Mouse (Mus musculus) adrenal gland, postnatal 36 days (tissue): ENCODE data around the gene Tuba4a. TPM values are rescaled to one million over a fixed set of nuclear protein-coding genes. Genes with fewer than 3 reads are reported as not detected.

Source experiments
- microRNA-seq: library from miRNA; unstranded; fragments of <30 nt; microRNA quantifications from one replicate; pipeline ENCODE4 v1.2.0, GENCODE M21; 2021
- total RNA-seq, 2 experiments: library from RNA; stranded (reverse); gene quantifications; 2 replicates each; pipeline ENCODE4 v1.2.3; 2021

Gene Tuba4a
- total RNA-seq, 2 experiments from 2014 or later = 26.0 to 70.0 TPM

Small RNAs within 50 kb of the gene (microRNA-seq; reads per million reads assigned to microRNA genes)
- gene Gm27943 = not detected

Other genes starting within 250 kb of the Tuba4a start
- 1 to 10 TPM; 7.1 to 7.9 TPM for gene Nhej1, start 94.7 kb downstream of the Tuba4a start, total RNA-seq
- under 1 TPM; 0.16 to 0.46 TPM for gene Slc23a3, start 86.0 kb downstream of the Tuba4a start, total RNA-seq
- gene Cnppd1, start 77.2 kb downstream of the Tuba4a start, total RNA-seq = 10 to 100 TPM; 38.0 TPM
- 10 to 100 TPM; 81.4 to 95.7 TPM for gene Retreg2, start 77.1 kb downstream of the Tuba4a start, total RNA-seq
- gene Zfand2b, start 51.2 kb downstream of the Tuba4a start, total RNA-seq = 10 to 100 TPM; 30.2 to 35.1 TPM
- 10 to 100 TPM; 24.9 to 33.9 TPM for gene Abcb6, start 39.5 kb downstream of the Tuba4a start, total RNA-seq
- gene Ankzf1, start 27.7 kb downstream of the Tuba4a start, total RNA-seq = 10 to 100 TPM; 13.7 to 16.8 TPM
- 10 to 100 TPM; 38.0 to 43.7 TPM for gene Atg9a, start 27.7 kb downstream of the Tuba4a start, total RNA-seq
- gene Glb1l, start 9.1 kb downstream of the Tuba4a start, total RNA-seq = 10 to 100 TPM; 20.2 to 22.2 TPM
- gene Stk16, start 9.0 kb downstream of the Tuba4a start, total RNA-seq = 100 to 1,000 TPM in 1 of 2 experiments, 10 to 100 TPM in 1; 94.9 to 125 TPM
- gene A630095N17Rik, start 12.2 kb upstream of the Tuba4a start, total RNA-seq = not detected
- gene Dnajb2, start 16.5 kb upstream of the Tuba4a start, total RNA-seq = 100 to 1,000 TPM in 1 of 2 experiments, 10 to 100 TPM in 1; 67.9 to 138 TPM
- 10 to 100 TPM; 38.2 to 54.2 TPM for gene Ptprn, start 44.6 kb upstream of the Tuba4a start, total RNA-seq
- gene Resp18, start 58.5 kb upstream of the Tuba4a start, total RNA-seq = 100 to 1,000 TPM in 1 of 2 experiments, 10 to 100 TPM in 1; 90.7 to 118 TPM
- gene Dnpep, start 98.1 kb upstream of the Tuba4a start, total RNA-seq = 100 to 1,000 TPM in 1 of 2 experiments, 10 to 100 TPM in 1; 88.1 to 112 TPM
- gene Des, start 140.5 kb upstream of the Tuba4a start, total RNA-seq = 10 to 100 TPM; 18.6 to 19.5 TPM
- gene Speg, start 155.4 kb upstream of the Tuba4a start, total RNA-seq = 10 to 100 TPM in 1 of 2 experiments, 1 to 10 TPM in 1; 9.8 to 10.8 TPM
- gene Gmppa, start 216.1 kb upstream of the Tuba4a start, total RNA-seq = 10 to 100 TPM; 58.7 to 72.1 TPM
- 1 to 10 TPM; 3.1 to 4.8 TPM for gene Asic4, start 230.6 kb upstream of the Tuba4a start, total RNA-seq